Mouse (Mus musculus) layer of hippocampus, adult 6 months (tissue): ENCODE data around the gene Tppp. TPM values are rescaled to one million over a fixed set of nuclear protein-coding genes. Genes with fewer than 3 reads are reported as not detected.

Experiments used
- long read RNA-seq, 2 experiments: library from polyadenylated mRNA; unstranded; transcript quantifications; one replicate each; pipeline ENCODE4 v2.0.0; 2019 to 2020
- polyA plus RNA-seq: library from polyadenylated mRNA; unstranded; fragments of <200 nt; fragmentation: Nextera tagmentation; gene quantifications from 2 replicates; pipeline ENCODE4 v1.2.3, GENCODE M21; 2021

Tppp gene
- polyA plus RNA-seq: 83.0 and 93.5 TPM in 2 replicates
- long read RNA-seq, experiment 1, full-length matches to known transcripts: 53 of 194 reads
- long read RNA-seq, experiment 1, partial matches to known transcripts: 6 of 194 reads
- long read RNA-seq, experiment 1, other reads (novel, unspliced or antisense): 135 of 194 reads
- long read RNA-seq, experiment 2, full-length matches to known transcripts: 870 of 1,166 reads
- long read RNA-seq, experiment 2, partial matches to known transcripts: 37 of 1,166 reads
- long read RNA-seq, experiment 2, other reads (novel, unspliced or antisense): 259 of 1,166 reads

GRCm38 (mm10) chr13:74008948-74009718 lies at the start of gene Tppp:
Gene Tppp (plus strand): TSS chr13:74009407.

GRCm38 (mm10) chr13:73963551-73963950 lies 45.7 kb upstream of the Tppp start, which contains the start of gene Zdhhc11:
Gene Zdhhc11 (plus strand): TSS chr13:73963851.

GRCm38 (mm10) chr13:74061613-74062377 lies 52.6 kb downstream of the Tppp start, which contains the start of gene Cep72:
Gene Cep72 (minus strand): TSS chr13:74062299.

Other genes starting within 250 kb of the Tppp start
- 3.2 and 3.8 TPM in 2 replicates for gene Nkd2, start 161.8 kb upstream of the Tppp start, polyA plus RNA-seq
- gene Trip13, start 71.6 kb upstream of the Tppp start, polyA plus RNA-seq: 0.55 and 1.2 TPM in 2 replicates
- 48.2 and 51.1 TPM in 2 replicates for gene Brd9, start 71.6 kb upstream of the Tppp start, polyA plus RNA-seq
- not detected in 2 replicates for gene Zdhhc11, start 45.6 kb upstream of the Tppp start, polyA plus RNA-seq
- gene Cep72, start 52.9 kb downstream of the Tppp start, polyA plus RNA-seq: 0.74 and 0.99 TPM in 2 replicates
- gene Slc9a3, start 112.0 kb downstream of the Tppp start, polyA plus RNA-seq: 0.10 and 0.52 TPM in 2 replicates
- 24.7 and 31.7 TPM in 2 replicates for gene Exoc3, start 199.3 kb downstream of the Tppp start, polyA plus RNA-seq